Mouse (Mus musculus): Measurements from ENCODE around the gene Fxyd1. TPM values are rescaled to one million over a fixed set of nuclear protein-coding genes. Genes with fewer than 3 reads are reported as not detected.
A peak's percentile ranks its signal among the peaks of the same experiment; 100 is the strongest.

Gene Fxyd1
- total and polyA plus RNA-seq, 2 experiments, result 127 to 1,555 TPM

- 61% methylated on average over 6 of the region's 6 CpGs for WGBS
- H3K9ac ChIP-seq (ENCODE audit: low read depth, low read length), result no peak overlapping the region
- H3K79me2 ChIP-seq (ENCODE audit: control insufficient read depth, insufficient read depth, low read length), result 0 out of 2 replicates have a peak, but pooled peaks cover 2% of the 10 kb centered on the region
- H3K4me3 ChIP-seq (ENCODE audit: insufficient read depth, low read depth, low read length), result no peak overlapping the region
- peaks cover 3% of the 10 kb centered on the region for H3K36me3 ChIP-seq (ENCODE audit: control insufficient read depth, insufficient read depth, low read length)
- H3K27me3 ChIP-seq (ENCODE audit: control insufficient read depth, insufficient read depth, low read length), result no peaks in the 10 kb centered on the region
- H3K4me1 ChIP-seq (ENCODE audit: control insufficient read depth, insufficient read depth, low read length), result peaks cover 10% of the 10 kb centered on the region; the same call in 1 of the 2 replicates
- no peak for TF ChIP-seq CTCF (IDR thresholded peaks at IDR 0.05; ENCODE audit: low read depth, low read length)
- no peak for TF ChIP-seq POLR2A (IDR thresholded peaks at IDR 0.05; ENCODE audit: extremely low read depth, insufficient read depth, low read length)
- DNase-seq (ENCODE audit: extremely low read depth, low read depth, low spot score), result no peak
- H3K27ac ChIP-seq (replicated peaks; ENCODE audit: insufficient read depth, low read depth, low read length), result no peak overlapping the region
These were observed 6.5 kb downstream of the Fxyd1 start for GRCm38 (mm10) chr7:31050487-31050886.

- peaks cover 10% of the 10 kb centered on the region; the same call in 1 of the 2 replicates for H3K4me1 ChIP-seq (ENCODE audit: control insufficient read depth, insufficient read depth, low read length)
- WGBS, result 52% methylated on average over 13 of the region's 15 CpGs
- H3K36me3 ChIP-seq (ENCODE audit: control insufficient read depth, insufficient read depth, low read length), result peaks cover 3% of the 10 kb centered on the region
- DNase-seq (ENCODE audit: extremely low read depth, low read depth, low spot score), result no peak
- H3K4me3 ChIP-seq (ENCODE audit: insufficient read depth, low read depth, low read length), result no peak overlapping the region
- H3K79me2 ChIP-seq (ENCODE audit: control insufficient read depth, insufficient read depth, low read length), result 0 out of 2 replicates have a peak, but pooled peaks cover 2% of the 10 kb centered on the region
- H3K9ac ChIP-seq (ENCODE audit: low read depth, low read length), result no peak overlapping the region
- no peak for TF ChIP-seq POLR2A (IDR thresholded peaks at IDR 0.05; ENCODE audit: extremely low read depth, insufficient read depth, low read length)
- no peak for TF ChIP-seq CTCF (IDR thresholded peaks at IDR 0.05; ENCODE audit: low read depth, low read length)
- H3K27me3 ChIP-seq (ENCODE audit: control insufficient read depth, insufficient read depth, low read length), result no peaks in the 10 kb centered on the region
- H3K27ac ChIP-seq (replicated peaks; ENCODE audit: insufficient read depth, low read depth, low read length), result no peak overlapping the region
These were observed 7.1 kb downstream of the Fxyd1 start for GRCm38 (mm10) chr7:31049846-31050281.

GRCm38 (mm10) chr7:31049135-31049845 lies 7.7 kb downstream of the Fxyd1 start:
- no peak overlapping the region for H3K4me3 ChIP-seq (ENCODE audit: insufficient read depth, low read depth, low read length)
- peaks cover 10% of the 10 kb centered on the region; the same call in 1 of the 2 replicates for H3K4me1 ChIP-seq (ENCODE audit: control insufficient read depth, insufficient read depth, low read length)
- 50% methylated on average over 5 of the region's 5 CpGs for WGBS
- H3K36me3 ChIP-seq (ENCODE audit: control insufficient read depth, insufficient read depth, low read length), result peaks cover 3% of the 10 kb centered on the region
- no peak for TF ChIP-seq CTCF (IDR thresholded peaks at IDR 0.05; ENCODE audit: low read depth, low read length)
- no peak for TF ChIP-seq POLR2A (IDR thresholded peaks at IDR 0.05; ENCODE audit: extremely low read depth, insufficient read depth, low read length)
- no peaks in the 10 kb centered on the region for H3K27me3 ChIP-seq (ENCODE audit: control insufficient read depth, insufficient read depth, low read length)
- H3K27ac ChIP-seq (replicated peaks; ENCODE audit: insufficient read depth, low read depth, low read length), result no peak overlapping the region
- H3K79me2 ChIP-seq (ENCODE audit: control insufficient read depth, insufficient read depth, low read length), result no peaks in the 10 kb centered on the region
- H3K9ac ChIP-seq (ENCODE audit: low read depth, low read length), result no peak overlapping the region
- peak; percentile 13 for DNase-seq (ENCODE audit: extremely low read depth, low read depth, low spot score)

- Histone ChIP-seq H3K9ac (ENCODE audit: low read depth, low read length) (peak within 1 kb of the TSS; percentile 46), H3K4me1 (ENCODE audit: control insufficient read depth, insufficient read depth, low read length) (no peaks in the 10 kb centered on the region), H3K27ac (replicated peaks; ENCODE audit: insufficient read depth, low read depth, low read length) (peak within 1 kb of the TSS; percentile 17; the same call in 1 of the 2 replicates), H3K27me3 (ENCODE audit: control insufficient read depth, insufficient read depth, low read length) (no peaks in the 10 kb centered on the region), H3K79me2 (ENCODE audit: control insufficient read depth, insufficient read depth, low read length) (no peaks in the 10 kb centered on the region), H3K36me3 (ENCODE audit: control insufficient read depth, insufficient read depth, low read length) (no peaks in the 10 kb centered on the region), H3K4me3 (ENCODE audit: insufficient read depth, low read depth, low read length) (peak within 1 kb of the TSS; percentile 58)
- TF ChIP-seq CTCF (IDR thresholded peaks at IDR 0.05; ENCODE audit: low read depth, low read length) (no peak), POLR2A (IDR thresholded peaks at IDR 0.05; ENCODE audit: extremely low read depth, insufficient read depth, low read length) (no peak)
- WGBS, result 60% methylated on average over 10 of the region's 10 CpGs
- no peak for DNase-seq (ENCODE audit: extremely low read depth, low read depth, low spot score)
These were observed 14.5 kb downstream of the Fxyd1 start, which contains the start of gene Fxyd5 for GRCm38 (mm10) chr7:31042431-31042910. Gene Fxyd5, minus strand, starts transcription at chr7:31042481.

GRCm38 (mm10) chr7:31041662-31042315 lies 15.2 kb downstream of the Fxyd1 start:
- no peaks in the 10 kb centered on the region for H3K4me1 ChIP-seq (ENCODE audit: control insufficient read depth, insufficient read depth, low read length)
- no peaks in the 10 kb centered on the region for H3K36me3 ChIP-seq (ENCODE audit: control insufficient read depth, insufficient read depth, low read length)
- 13% methylated on average over 28 of the region's 28 CpGs for WGBS
- H3K9ac ChIP-seq (ENCODE audit: low read depth, low read length), result peak overlapping the region; percentile 46
- H3K27me3 ChIP-seq (ENCODE audit: control insufficient read depth, insufficient read depth, low read length), result no peaks in the 10 kb centered on the region
- peak overlapping the region; percentile 17; the same call in 1 of the 2 replicates for H3K27ac ChIP-seq (replicated peaks; ENCODE audit: insufficient read depth, low read depth, low read length)
- H3K79me2 ChIP-seq (ENCODE audit: control insufficient read depth, insufficient read depth, low read length), result no peaks in the 10 kb centered on the region
- TF ChIP-seq POLR2A (IDR thresholded peaks at IDR 0.05; ENCODE audit: extremely low read depth, insufficient read depth, low read length) (no peak), CTCF (IDR thresholded peaks at IDR 0.05; ENCODE audit: low read depth, low read length) (no peak)
- no peak for DNase-seq (ENCODE audit: extremely low read depth, low read depth, low spot score)
- H3K4me3 ChIP-seq (ENCODE audit: insufficient read depth, low read depth, low read length), result peak overlapping the region; percentile 58
